In genomic region chr14:34152342-34152741, GRCm38 (mm10) we compare ENCODE assay signal across 8 mouse cellular contexts. TPM values are rescaled to one million over a fixed set of nuclear protein-coding genes. Genes with fewer than 3 reads are reported as not detected.
DNase-seq lines count a peak whose midpoint lies in the region; ATAC-seq lines count a peak whose summit lies in the region.

TSS of gene Npy4r (minus strand) at chr14:34152489.

- H3K36me3 ChIP-seq in forebrain, embryonic 14.5 days (ENCODE audit: control insufficient read depth, insufficient read depth, low read length), result no peaks in the 10 kb centered on the region
- H3K36me3 ChIP-seq in limb, embryonic 10.5 days, result no peaks in the 10 kb centered on the region

- no peaks in the 10 kb centered on the region for H3K9me3 ChIP-seq in forebrain, embryonic 14.5 days (replicated peaks; ENCODE audit: control insufficient read depth, low read length)
- no peaks in the 10 kb centered on the region for H3K9me3 ChIP-seq in limb, embryonic 10.5 days (replicated peaks)

- no peak within 1 kb of the TSS; the same call in 1 of the 2 replicates for H3K4me2 ChIP-seq in forebrain, embryonic 14.5 days (ENCODE audit: low read length)

- DNase-seq in frontal cortex, postnatal 36 days (ENCODE audit: low spot score in 2 of 2), result no peak
- DNase-seq in forebrain, embryonic 14.5 days (ENCODE audit: low spot score), result peak; percentile 14
- DNase-seq in heart, postnatal 4 days, result peak; percentile 63
- DNase-seq in limb, embryonic 10.5 days (ENCODE audit: low spot score), result peak; percentile 58
- DNase-seq in mesoderm, embryonic 11.5 days (ENCODE audit: low read depth, low spot score), result peak; percentile 43
- peak; percentile 30 for DNase-seq in thymus, postnatal 0 days (ENCODE audit: low spot score)

- no peak within 1 kb of the TSS for H3K27ac ChIP-seq in forebrain, embryonic 14.5 days (ENCODE audit: low read depth, low read length)
- no peak within 1 kb of the TSS for H3K27ac ChIP-seq in limb, embryonic 10.5 days

- H3K4me1 ChIP-seq in forebrain, embryonic 14.5 days (ENCODE audit: control insufficient read depth, insufficient read depth, low read length), result no peaks in the 10 kb centered on the region
- peaks cover 8% of the 10 kb centered on the region for H3K4me1 ChIP-seq in limb, embryonic 10.5 days

- ATAC-seq in frontal cortex, adult (ENCODE audit: low TSS enrichment), result peak; percentile 52; the same call in 1 of the 2 replicates
- ATAC-seq in forebrain, embryonic 14.5 days, result no peak
- ATAC-seq in erythroblast, adult 5-6 weeks (replicated peaks; ENCODE audit: low FRiP score, poor library complexity, severe bottlenecking), result no peak

- H3K4me3 ChIP-seq in forebrain, embryonic 14.5 days (ENCODE audit: low read depth, low read length), result no peak within 1 kb of the TSS
- peak within 1 kb of the TSS; percentile 22; the same call in 1 of the 2 replicates for H3K4me3 ChIP-seq in limb, embryonic 10.5 days

- no peaks in the 10 kb centered on the region for H3K27me3 ChIP-seq in forebrain, embryonic 14.5 days (replicated peaks; ENCODE audit: control insufficient read depth, insufficient read depth, low read length)
- peaks cover 26% of the 10 kb centered on the region for H3K27me3 ChIP-seq in limb, embryonic 10.5 days (ENCODE audit: low read depth, poor library complexity, severe bottlenecking)

- 27% methylated on average over 16 of the region's 16 CpGs for WGBS in forebrain, embryonic 14.5 days
- 16% methylated on average over 16 of the region's 16 CpGs for whole genome bisulfite sequencing in limb, embryonic 10.5 days

- H3K9ac ChIP-seq in forebrain, embryonic 14.5 days (ENCODE audit: low read length), result no peak within 1 kb of the TSS

RNA-seq across cellular contexts. Expression of gene Npy4r, which starts in this region (rescaled TPM):
- 0.05 and 0.07 TPM in 2 replicates for polyA plus RNA-seq in forebrain, embryonic 14.5 days (2014; fragmentation: Nextera tagmentation; extraction: Ambion mirVana)
- total RNA-seq in heart, postnatal 4 days (2021), result not detected
- not detected in 2 replicates for polyA plus RNA-seq in limb, embryonic 10.5 days (2016; fragmentation: Nextera tagmentation; extraction: Ambion mirVana)
- polyA plus RNA-seq in thymus, postnatal 0 days (2015; fragmentation: Nextera tagmentation; extraction: Ambion mirVana), result 0.08 TPM in 1 of 2 replicates, not detected in the other
- total RNA-seq in erythroblast, adult 5-6 weeks (2015; ENCODE audit: low replicate concordance), result not detected in 2 replicates
- not detected in 2 replicates for total RNA-seq in erythroblast, adult 5-6 weeks (2017; ENCODE audit: low replicate concordance)

Comparison
In these comparisons a context has a peak if more than half of its experiments do, and no peak if none do; other contexts are left out.
1. Peak in DNase-seq in forebrain, embryonic 14.5 days; RNA of the gene not detected or under 1 TPM.
2. Peak in DNase-seq in heart, postnatal 4 days; RNA of the gene not detected or under 1 TPM.
3. Peak in DNase-seq and H3K4me3 ChIP-seq in limb, embryonic 10.5 days; RNA of the gene not detected or under 1 TPM.
4. Peak in DNase-seq in thymus, postnatal 0 days; RNA of the gene not detected or under 1 TPM.